Mouse (Mus musculus): ENCODE data around the gene Tenm4. TPM values are rescaled to one million over a fixed set of nuclear protein-coding genes. Genes with fewer than 3 reads are reported as not detected.

Gene Tenm4
- polyA plus RNA-seq, 1 experiment from 2014 or later: 2.3 TPM

DNA sequence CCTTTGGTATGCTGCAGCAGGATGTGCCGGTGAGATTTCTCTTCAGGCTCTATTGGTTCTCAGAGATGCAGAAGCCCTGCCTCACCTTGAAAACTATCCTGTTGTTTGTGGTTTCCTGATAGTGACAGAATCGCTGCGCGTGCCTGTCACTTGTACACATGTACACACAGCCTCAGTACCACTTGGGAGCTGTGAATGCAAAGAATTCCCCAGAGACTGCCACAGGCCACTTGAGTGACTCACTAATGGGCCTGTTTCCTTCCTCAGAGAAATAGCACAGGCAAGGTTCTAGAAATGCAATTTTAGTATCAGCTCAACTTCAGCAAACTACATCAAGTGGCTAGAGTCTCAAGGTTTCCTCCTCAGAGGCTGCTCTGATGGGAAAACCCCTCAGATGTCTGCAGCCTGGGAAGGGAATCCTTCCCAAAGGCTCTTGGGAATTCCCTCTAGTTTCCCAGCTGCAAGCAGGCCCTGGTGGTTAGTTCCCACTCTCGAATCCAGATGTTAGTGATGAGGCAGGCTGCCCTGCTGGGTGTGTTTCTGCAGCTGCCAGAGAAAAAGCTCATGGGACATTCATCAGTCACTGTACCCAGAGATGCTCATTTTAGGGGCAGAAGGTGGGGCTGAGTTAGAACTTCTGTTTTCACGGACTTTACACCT, 203.1 kb downstream of the Tenm4 start:
- H3K4me2 ChIP-seq: no peak overlapping the region
- H3K9me3 ChIP-seq (replicated peaks): no peaks in the 10 kb centered on the region
- H3K36me3 ChIP-seq: no peaks in the 10 kb centered on the region
- H3K9ac ChIP-seq: no peak overlapping the region
- ATAC-seq: no peak
- H3K27me3 ChIP-seq (replicated peaks): no peaks in the 10 kb centered on the region
- WGBS (ENCODE audit: insufficient replicate concordance): 56% methylated on average over 6 of the region's 6 CpGs
- no peaks in the 10 kb centered on the region for H3K4me1 ChIP-seq
- no peak overlapping the region for H3K27ac ChIP-seq
- H3K4me3 ChIP-seq: no peak overlapping the region

DNA sequence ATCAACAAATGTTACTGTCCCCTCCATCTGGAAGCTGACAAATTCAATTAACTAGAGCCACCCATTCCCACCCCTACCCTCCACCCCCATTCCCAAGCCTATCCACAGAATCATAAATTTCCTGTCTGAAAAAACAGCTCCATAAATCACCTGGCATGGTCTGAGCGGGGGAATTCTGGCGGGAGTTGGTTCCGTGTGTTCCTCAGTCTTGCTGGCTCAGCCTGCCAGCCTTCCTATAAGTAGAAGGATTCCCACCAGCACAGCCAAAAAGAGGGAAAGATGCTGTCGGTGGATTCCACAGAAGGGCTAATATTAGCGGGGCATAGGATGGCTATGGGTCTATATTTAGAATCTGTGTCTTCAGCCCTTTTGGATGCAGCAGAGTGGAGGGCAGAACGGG, 204.5 kb downstream of the Tenm4 start:
- no peaks in the 10 kb centered on the region for H3K36me3 ChIP-seq
- ATAC-seq: no peak
- H3K4me2 ChIP-seq: no peak overlapping the region
- WGBS (ENCODE audit: insufficient replicate concordance): 71% methylated on average over 6 of the region's 6 CpGs
- no peak overlapping the region for H3K27ac ChIP-seq
- no peak overlapping the region for H3K9ac ChIP-seq
- H3K4me1 ChIP-seq: no peaks in the 10 kb centered on the region
- H3K27me3 ChIP-seq (replicated peaks): no peaks in the 10 kb centered on the region
- H3K4me3 ChIP-seq: no peak overlapping the region
- H3K9me3 ChIP-seq (replicated peaks): no peaks in the 10 kb centered on the region

DNA sequence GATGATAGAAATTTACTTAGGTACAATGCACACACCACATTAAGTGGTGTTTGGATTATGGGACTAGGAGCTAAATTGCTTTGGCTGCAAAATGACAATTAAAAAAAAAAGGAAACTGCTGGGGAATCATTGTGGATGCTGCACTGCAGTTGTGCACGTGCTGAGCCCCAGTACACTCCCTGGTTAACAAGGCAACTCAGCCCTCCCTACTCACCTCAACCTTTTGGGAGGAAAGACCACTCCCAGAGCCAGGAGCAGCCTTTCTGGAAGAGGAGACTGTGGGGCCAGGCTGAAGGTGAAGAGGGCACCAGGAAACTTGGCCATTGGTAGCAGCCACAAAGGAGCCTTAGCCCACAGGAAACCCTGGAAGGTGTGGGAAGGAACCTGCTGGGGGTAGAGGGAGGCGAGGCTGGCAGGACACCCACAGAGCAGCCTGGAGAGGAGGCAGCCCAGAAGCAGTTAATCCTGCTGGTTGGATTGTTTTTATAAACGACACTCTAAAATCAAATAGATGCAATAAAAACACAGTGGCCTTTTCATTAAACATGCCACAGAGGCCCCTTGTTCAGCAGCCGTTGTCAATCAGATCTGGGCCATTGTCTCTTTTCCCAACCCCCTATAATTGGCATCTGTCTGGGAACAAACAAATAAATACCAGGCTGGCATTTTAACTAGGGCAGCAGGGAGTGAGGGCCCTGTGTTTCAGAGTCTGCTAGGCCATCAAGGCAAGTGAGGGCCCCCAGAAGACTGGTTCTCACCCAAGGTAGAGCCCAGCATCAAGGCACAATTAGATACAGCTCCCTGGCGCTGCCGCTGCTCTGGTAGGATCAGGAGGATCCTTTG, 212.9 kb downstream of the Tenm4 start:
- Histone ChIP-seq H3K36me3 (no peaks in the 10 kb centered on the region), H3K4me3 (no peak overlapping the region), H3K9me3 (replicated peaks) (no peaks in the 10 kb centered on the region), H3K27ac (no peak overlapping the region), H3K4me1 (no peaks in the 10 kb centered on the region), H3K27me3 (replicated peaks) (no peaks in the 10 kb centered on the region), H3K4me2 (no peak overlapping the region), H3K9ac (no peak overlapping the region)
- ATAC-seq: no peak
- 38% methylated on average over 6 of the region's 6 CpGs for WGBS (ENCODE audit: insufficient replicate concordance)

DNA sequence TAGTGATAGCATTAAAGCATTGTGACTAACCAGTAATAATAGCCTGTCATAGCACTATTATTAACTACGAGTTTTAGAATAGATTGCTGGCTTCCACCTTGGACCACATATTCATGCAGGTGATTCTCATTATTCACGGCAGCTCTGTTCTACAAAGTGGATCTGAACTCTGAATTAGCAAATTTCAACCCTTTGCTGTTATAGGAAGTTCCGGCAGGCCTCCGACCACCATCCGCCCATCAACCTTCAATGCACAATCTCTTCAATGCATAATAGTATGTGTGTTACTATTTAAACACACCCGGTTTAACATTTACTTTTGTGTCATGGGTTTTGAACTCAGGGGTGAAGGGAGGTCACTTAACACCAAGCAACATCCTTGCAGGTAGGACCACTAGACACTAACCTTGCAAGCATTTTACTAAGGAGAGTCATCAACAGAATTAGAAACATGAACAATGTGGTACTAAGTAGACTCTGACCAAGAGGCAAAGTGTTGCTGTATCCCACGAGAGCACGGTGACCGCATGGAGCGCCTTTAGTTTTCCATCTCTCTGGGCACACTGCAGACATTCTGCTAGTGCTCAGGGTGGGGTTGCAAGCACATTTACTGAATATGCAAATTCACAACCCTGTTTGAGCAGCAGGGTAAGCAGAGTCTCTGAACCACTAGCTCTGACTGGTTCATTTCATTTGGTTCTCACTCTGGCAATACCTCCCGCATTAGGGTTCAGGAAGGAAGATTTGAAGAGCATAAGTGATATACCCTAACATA, 213.9 kb downstream of the Tenm4 start:
- Histone ChIP-seq H3K9me3 (replicated peaks) (no peaks in the 10 kb centered on the region), H3K4me2 (no peak overlapping the region), H3K27ac (no peak overlapping the region), H3K36me3 (no peaks in the 10 kb centered on the region), H3K4me3 (no peak overlapping the region), H3K9ac (no peak overlapping the region), H3K4me1 (no peaks in the 10 kb centered on the region), H3K27me3 (replicated peaks) (no peaks in the 10 kb centered on the region)
- 75% methylated on average over 11 of the region's 11 CpGs for WGBS (ENCODE audit: insufficient replicate concordance)
- no peak for ATAC-seq

DNA sequence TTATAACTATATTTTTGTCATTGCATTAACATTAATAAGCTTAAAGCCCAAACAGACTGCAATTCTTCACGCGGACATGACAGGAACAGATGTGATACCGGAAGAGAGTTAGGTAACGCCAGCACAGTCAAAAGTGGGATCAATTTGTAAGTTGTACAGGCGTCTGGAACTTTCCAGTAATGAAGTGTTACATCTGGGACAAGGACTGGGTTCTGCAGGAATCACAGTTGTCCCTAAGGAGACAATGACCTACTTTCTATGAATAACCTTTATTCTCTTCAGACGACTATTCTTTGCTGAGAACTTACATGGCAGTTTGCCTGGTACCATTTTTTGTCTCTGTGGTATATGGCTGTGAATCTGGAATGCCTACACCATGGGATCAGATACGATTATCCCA, 214.8 kb downstream of the Tenm4 start:
- ATAC-seq: no peak
- H3K27me3 ChIP-seq (replicated peaks): no peaks in the 10 kb centered on the region
- WGBS (ENCODE audit: insufficient replicate concordance): 76% methylated on average over 7 of the region's 7 CpGs

DNA sequence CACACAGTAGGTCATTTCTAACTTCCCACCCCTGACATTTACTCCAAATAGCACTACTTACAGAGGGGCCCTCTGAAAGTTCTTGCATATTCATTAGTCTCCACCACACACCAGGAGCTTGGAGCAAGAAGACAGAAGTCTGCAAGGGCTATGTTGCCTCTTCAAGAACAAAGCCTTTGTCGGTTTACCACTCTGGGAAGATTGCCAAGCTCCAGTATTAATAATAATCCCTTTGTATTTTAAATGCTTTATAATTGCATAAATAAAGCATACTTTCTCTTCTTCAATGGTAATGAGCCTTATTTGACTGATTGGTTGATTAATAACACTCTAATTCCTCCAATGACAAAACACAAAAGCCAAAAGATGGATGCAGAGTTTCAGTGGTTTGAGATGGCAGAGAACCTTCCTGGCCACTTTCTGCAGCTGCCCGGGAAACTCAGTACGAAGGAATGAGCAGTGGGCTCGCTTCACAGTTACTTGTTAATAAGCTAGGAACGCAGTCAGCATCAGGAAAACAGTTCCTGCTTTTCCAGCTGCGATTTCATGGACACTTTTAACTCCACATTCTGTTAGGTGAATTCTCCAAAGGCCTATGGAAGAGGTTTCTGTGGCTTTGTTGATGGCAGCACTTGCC, 219.1 kb downstream of the Tenm4 start:
- no peaks in the 10 kb centered on the region for H3K27me3 ChIP-seq (replicated peaks)
- H3K27ac ChIP-seq: no peak overlapping the region
- no peak overlapping the region for H3K4me3 ChIP-seq
- no peak overlapping the region for H3K9ac ChIP-seq
- no peak for ATAC-seq
- no peak overlapping the region for H3K4me2 ChIP-seq
- no peaks in the 10 kb centered on the region for H3K4me1 ChIP-seq
- no peaks in the 10 kb centered on the region for H3K9me3 ChIP-seq (replicated peaks)
- no peaks in the 10 kb centered on the region for H3K36me3 ChIP-seq
- WGBS (ENCODE audit: insufficient replicate concordance): 70% methylated on average over 6 of the region's 6 CpGs

More for the DNA sequence above, 214.8 kb downstream of the Tenm4 start:
- Histone ChIP-seq H3K9me3 (replicated peaks) (no peaks in the 10 kb centered on the region), H3K4me3 (no peak overlapping the region), H3K4me2 (no peak overlapping the region), H3K9ac (no peak overlapping the region), H3K27ac (no peak overlapping the region), H3K36me3 (no peaks in the 10 kb centered on the region), H3K4me1 (no peaks in the 10 kb centered on the region)

DNA sequence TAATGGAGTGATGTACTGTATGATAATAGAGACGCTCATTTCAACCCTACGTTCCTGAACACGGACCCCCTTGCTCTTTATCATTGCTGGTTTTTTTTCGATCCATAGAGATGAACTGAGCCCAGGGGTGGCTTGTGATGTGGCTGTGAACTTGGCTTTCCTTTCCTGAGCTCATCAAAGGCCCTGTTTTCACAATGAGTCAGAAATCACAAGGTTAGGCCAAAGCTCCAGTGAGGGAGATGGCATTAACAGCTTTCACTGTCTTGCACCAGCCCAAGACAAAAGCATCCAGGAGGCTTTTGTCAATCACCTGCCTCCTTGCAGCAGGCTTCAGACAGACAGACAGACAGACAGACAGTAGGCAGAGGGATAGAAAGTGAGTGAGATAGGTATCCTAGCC, 219.8 kb downstream of the Tenm4 start:
- Histone ChIP-seq H3K9ac (no peak overlapping the region), H3K27me3 (replicated peaks) (no peaks in the 10 kb centered on the region), H3K36me3 (no peaks in the 10 kb centered on the region), H3K4me2 (no peak overlapping the region), H3K4me1 (no peaks in the 10 kb centered on the region), H3K27ac (no peak overlapping the region), H3K9me3 (replicated peaks) (no peaks in the 10 kb centered on the region), H3K4me3 (no peak overlapping the region)
- 78% methylated on average over 4 of the region's 4 CpGs for WGBS (ENCODE audit: insufficient replicate concordance)
- no peak for ATAC-seq

DNA sequence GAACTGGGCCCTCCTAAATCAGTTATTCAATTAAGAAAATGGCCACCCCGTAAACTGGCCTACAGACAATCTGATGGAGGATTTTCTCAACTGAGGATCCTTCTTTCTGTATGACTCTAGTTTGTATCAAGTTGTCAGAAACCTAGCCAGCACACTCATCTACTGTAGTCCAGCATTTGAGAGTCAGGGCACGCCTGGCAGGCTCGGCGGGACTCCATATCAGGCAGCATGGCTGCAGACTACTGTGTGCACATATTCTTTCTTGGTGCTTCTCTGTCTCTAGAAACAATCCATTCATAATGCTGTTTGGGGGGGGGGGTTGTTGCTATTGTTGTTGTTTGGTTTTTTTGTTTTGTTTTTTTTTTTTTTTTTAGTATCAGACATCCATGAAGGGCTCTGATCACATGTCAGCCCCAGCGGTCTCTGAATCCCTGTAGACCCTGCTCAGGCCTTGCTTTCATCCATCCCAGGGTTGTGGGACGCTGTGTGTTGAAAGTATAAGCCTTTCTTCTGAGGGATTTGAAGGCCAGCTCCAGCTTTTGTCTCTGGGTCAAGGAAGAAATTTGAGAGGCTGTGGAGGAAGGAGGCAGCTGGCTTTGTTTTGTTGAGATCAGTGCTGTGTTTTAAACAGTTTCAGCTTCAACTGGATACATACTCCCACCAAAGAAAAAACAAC, 220.9 kb downstream of the Tenm4 start:
- Histone ChIP-seq H3K27ac (no peak overlapping the region), H3K4me2 (no peak overlapping the region), H3K9me3 (replicated peaks) (no peaks in the 10 kb centered on the region), H3K36me3 (no peaks in the 10 kb centered on the region), H3K4me3 (no peak overlapping the region), H3K4me1 (no peaks in the 10 kb centered on the region), H3K9ac (no peak overlapping the region), H3K27me3 (replicated peaks) (no peaks in the 10 kb centered on the region)
- no peak for ATAC-seq
- 59% methylated on average over 6 of the region's 6 CpGs for WGBS (ENCODE audit: insufficient replicate concordance)

DNA sequence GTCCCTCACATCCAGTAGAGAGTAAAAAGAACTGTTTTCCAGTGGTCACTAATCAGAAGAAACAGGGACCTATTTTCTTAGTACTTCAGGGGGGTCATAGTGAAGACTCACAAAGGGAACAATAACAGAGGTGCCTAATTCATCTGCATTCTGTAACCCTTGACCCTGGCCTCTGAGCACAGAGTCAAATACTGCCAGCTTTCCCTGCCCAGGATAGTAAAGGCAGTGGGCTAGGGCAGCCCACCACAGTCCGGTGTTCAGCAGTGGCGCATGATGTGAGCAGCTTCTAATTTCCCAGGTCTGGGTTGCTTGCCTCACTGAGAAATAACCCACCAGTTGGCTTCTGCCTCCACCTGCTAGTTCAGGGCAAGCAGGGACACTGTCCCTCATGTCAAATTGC, 221.6 kb downstream of the Tenm4 start:
- no peak overlapping the region for H3K27ac ChIP-seq
- no peak overlapping the region for H3K9ac ChIP-seq
- no peak overlapping the region for H3K4me3 ChIP-seq
- no peaks in the 10 kb centered on the region for H3K27me3 ChIP-seq (replicated peaks)
- 65% methylated on average over 2 of the region's 2 CpGs for WGBS (ENCODE audit: insufficient replicate concordance)
- H3K4me1 ChIP-seq: no peaks in the 10 kb centered on the region
- H3K36me3 ChIP-seq: no peaks in the 10 kb centered on the region
- ATAC-seq: no peak
- H3K9me3 ChIP-seq (replicated peaks): no peaks in the 10 kb centered on the region
- no peak overlapping the region for H3K4me2 ChIP-seq

DNA sequence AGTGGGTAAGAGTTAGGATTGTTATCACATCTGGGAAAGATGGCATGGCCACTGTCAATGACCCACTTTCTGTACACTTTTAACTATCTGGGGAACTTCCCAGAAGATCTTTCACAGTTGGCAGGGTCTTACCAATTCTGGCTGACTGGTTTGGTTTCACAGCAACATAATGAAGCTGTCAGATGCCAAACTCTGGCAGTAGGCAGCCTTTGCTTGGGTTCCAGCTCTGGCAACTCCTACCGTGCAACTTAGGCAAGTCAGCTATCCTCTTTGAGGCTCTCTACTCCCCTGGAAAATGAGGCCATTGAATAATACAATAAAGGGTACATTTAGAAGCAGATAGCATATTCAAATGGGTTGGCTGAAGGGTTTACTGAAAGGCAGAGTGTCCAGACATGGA, 226.9 kb downstream of the Tenm4 start:
- WGBS (ENCODE audit: insufficient replicate concordance): 72% methylated on average over 1 of the region's 1 CpGs
- Histone ChIP-seq H3K27ac (no peak overlapping the region), H3K9ac (no peak overlapping the region), H3K4me3 (no peak overlapping the region), H3K27me3 (replicated peaks) (no peaks in the 10 kb centered on the region), H3K36me3 (no peaks in the 10 kb centered on the region), H3K4me2 (no peak overlapping the region), H3K4me1 (no peaks in the 10 kb centered on the region), H3K9me3 (replicated peaks) (no peaks in the 10 kb centered on the region)
- no peak for ATAC-seq

DNA sequence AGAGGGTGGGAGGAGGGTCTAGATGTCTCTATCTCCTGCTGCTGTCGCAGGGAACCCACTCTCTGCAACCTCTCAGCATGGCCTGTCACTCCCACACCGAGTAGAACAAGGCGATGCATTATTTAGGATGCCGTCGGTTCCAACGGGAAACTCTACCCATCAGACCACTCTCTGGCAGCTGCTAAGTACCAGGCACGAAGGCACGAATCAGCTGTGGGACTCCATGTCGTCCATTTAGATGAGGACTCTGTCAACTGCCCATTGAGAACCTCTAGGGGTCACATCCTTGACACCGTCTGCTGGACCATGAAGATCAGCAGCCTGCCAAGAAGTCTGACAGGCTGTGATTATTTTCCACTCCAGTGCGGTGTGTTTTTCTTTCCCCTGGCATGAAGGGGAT, 229.4 kb downstream of the Tenm4 start:
- no peak overlapping the region for H3K9ac ChIP-seq
- no peaks in the 10 kb centered on the region for H3K9me3 ChIP-seq (replicated peaks)
- ATAC-seq: no peak
- H3K27ac ChIP-seq: no peak overlapping the region
- no peak overlapping the region for H3K4me2 ChIP-seq
- WGBS (ENCODE audit: insufficient replicate concordance): 70% methylated on average over 11 of the region's 11 CpGs
- H3K4me3 ChIP-seq: no peak overlapping the region
- H3K36me3 ChIP-seq: no peaks in the 10 kb centered on the region
- H3K27me3 ChIP-seq (replicated peaks): no peaks in the 10 kb centered on the region
- H3K4me1 ChIP-seq: no peaks in the 10 kb centered on the region

All from liver, embryonic 12.5 days (tissue).